Mouse (Mus musculus) brown adipose tissue, adult 24 weeks (tissue): ENCODE data around the gene Lamc1. TPM values are rescaled to one million over a fixed set of nuclear protein-coding genes. Genes with fewer than 3 reads are reported as not detected.

Experiments used
- H3K27ac ChIP-seq: fragments of 200-500 bp; replicated peaks from 2 replicates; pipeline ENCODE4 v1.5.1; 2012; ENCODE audit warnings: low read depth, mild to moderate bottlenecking, low read length
- H3K4me1 ChIP-seq: fragments of 200-500 bp; 2 replicates; pipeline ENCODE4 v1.6.1; 2012; ENCODE audit warnings: low read length, mixed read lengths; ENCODE audit not compliant: control insufficient read depth, insufficient read depth, insufficient read length
- H3K4me3 ChIP-seq: fragments of 200-500 bp; 2 replicates; pipeline ENCODE4 v1.5.1; 2012; ENCODE audit warnings: low read depth, mild to moderate bottlenecking, low read length, moderate library complexity; ENCODE audit not compliant: insufficient read depth
- polyA plus RNA-seq: library from polyadenylated mRNA; stranded (reverse); fragments of >200 nt; gene quantifications from 2 replicates; pipeline ENCODE4 v1.2.4, GENCODE M21; 2012; ENCODE audit not compliant: missing spikeins, insufficient read depth, insufficient read length

The Lamc1 gene
- polyA plus RNA-seq, 1 experiment, result 47.1 TPM

DNA sequence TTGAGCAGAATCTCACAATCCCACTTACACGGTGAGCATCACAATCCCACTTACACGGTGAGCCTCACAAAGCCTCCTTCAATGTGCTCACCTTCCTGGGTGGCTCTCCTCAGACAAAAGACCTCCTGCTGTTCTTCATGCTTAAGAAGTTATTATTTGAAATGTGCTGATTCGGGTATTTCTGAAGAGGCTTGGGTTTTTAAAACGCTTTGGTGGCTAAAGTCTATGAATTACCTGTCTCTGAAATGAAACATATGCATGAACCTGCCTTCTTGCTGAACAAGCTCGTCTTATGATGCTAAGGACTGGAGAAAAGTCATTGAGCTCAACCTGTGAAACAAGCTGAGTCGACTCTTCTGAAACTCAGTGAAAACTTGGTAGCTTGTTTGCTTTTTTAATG is 36.6 kb downstream of the Lamc1 start:
- no peak overlapping the region for H3K27ac ChIP-seq
- H3K4me1 ChIP-seq, result peaks cover 17% of the 10 kb centered on the region
- no peak overlapping the region for H3K4me3 ChIP-seq

DNA sequence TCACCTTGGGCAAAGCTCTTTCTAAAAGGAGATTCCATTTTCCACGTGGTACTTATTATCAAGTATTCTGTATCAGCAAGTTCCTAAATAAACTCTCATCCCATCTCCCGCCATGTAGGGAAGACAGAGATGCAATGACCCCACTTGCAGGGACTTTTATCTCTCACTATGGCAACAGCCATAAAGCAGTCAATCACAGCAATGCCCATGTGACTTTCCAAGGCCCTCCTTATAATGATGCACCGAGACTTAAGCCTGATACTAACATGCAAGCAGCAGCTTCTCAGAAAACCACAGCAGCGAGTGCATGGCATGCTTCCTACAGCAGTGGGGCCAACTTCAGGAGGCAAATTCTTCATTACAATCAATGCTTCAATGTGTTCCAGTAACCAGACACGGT is 39.7 kb downstream of the Lamc1 start:
- H3K4me1 ChIP-seq, result peaks cover 15% of the 10 kb centered on the region
- no peak overlapping the region for H3K27ac ChIP-seq
- no peak overlapping the region for H3K4me3 ChIP-seq

DNA sequence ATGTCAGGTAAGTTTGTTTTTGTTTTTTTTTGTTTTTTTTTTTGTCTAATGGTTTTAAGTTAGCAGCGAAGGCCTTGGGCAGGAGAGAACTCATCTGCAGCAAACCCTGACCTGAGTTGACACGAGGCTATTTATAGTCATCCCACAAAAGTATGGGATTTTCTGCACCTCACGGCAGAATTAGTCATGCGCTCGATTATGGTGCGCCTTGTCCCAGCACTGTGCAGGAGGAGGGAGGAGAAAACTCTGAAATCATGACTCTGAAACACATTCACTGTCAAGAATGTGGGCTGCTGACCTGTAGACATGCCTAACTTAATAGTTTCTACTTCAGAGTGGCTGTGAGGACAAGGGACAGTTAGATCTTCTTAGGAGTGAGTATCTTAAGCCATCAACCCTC is 40.4 kb downstream of the Lamc1 start:
- peaks cover 20% of the 10 kb centered on the region for H3K4me1 ChIP-seq

DNA sequence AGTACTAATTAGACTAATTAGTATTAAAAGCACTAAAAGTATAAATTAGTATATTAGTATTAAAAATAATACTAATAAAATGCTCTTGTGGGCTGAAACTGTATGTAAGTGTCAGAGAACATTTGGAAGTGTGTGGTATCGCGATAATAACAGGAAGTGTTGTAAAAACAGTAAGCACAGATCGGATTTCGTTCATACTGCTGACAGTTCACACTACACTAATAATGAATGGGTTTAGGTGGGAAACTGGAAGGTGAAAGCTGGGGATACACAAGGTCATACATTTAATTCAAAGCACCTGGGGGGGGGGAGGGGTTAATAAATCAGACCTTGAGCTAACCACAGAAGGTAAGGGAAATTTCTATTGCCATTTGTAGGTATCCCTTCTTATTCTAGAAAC is 41.2 kb downstream of the Lamc1 start:
- H3K27ac ChIP-seq, result no peak overlapping the region
- H3K4me1 ChIP-seq, result peaks cover 25% of the 10 kb centered on the region

More for the DNA sequence above, 40.4 kb downstream of the Lamc1 start:
- Histone ChIP-seq H3K4me3 (no peak overlapping the region), H3K27ac (no peak overlapping the region; the same call in 1 of the 2 replicates)

DNA sequence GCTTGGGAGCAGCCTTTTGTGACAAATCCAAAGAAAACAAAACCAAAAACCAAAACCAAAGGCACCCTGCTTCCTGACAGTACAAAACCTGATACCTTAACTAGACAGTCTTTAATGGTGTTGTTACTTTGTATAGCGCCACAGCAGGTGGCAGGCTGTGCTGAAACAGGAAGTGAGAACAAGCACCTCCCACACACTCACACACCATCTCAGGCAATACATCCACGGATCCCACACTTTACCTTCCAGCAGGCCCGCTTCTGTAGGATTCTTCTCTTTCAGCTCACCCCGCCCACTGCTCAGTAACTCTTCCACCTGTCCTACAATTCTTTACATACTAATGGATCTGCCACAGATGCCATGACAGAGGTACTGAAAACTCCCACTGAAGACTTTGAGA is 44.6 kb downstream of the Lamc1 start:
- Histone ChIP-seq H3K4me3 (no peak overlapping the region), H3K4me1 (peaks cover 27% of the 10 kb centered on the region), H3K27ac (no peak overlapping the region)

More for the DNA sequence above, 41.2 kb downstream of the Lamc1 start:
- H3K4me3 ChIP-seq, result no peak overlapping the region

DNA sequence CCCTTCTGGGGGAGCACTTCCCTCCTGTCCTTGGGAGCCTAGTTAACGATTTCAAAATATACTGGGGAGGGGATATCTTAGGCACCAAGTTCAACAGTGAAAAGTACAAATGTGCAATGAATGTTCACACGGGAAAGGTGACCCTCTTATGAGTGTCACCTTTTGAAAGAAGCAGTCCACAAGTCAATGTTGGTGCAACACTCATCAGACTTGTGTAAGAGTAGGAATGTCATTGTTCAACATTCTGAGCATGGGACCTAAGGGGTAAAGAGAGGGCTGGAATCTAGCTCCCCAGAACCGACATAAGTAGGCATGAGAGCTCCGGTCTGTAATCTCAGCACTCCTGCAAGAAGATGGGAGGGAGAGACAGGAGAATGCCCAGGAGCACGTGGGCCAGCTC is 45.1 kb downstream of the Lamc1 start:
- Histone ChIP-seq H3K27ac (no peak overlapping the region), H3K4me1 (peaks cover 28% of the 10 kb centered on the region), H3K4me3 (no peak overlapping the region)

DNA sequence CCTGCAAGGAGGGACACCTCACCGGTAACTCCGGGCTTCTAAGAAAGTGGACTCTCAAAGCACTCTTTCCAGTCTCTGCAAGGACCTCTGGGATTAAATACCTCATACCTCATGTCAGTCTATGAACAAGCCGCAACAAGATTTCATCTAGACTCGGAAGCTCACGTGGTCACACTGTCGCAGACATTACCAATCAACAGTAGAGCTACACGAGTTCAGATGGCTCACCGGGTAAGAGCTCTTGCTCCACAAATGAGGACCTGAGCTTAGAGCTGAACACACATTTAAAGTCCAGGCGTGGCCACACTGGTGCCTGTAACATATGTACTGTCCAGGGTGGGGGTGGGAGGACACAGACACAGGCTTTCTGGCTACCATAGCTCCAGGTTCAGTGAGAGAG is 46.4 kb downstream of the Lamc1 start:
- Histone ChIP-seq H3K27ac (peak overlapping the region; percentile 42), H3K4me3 (no peak overlapping the region), H3K4me1 (peaks cover 23% of the 10 kb centered on the region)

DNA sequence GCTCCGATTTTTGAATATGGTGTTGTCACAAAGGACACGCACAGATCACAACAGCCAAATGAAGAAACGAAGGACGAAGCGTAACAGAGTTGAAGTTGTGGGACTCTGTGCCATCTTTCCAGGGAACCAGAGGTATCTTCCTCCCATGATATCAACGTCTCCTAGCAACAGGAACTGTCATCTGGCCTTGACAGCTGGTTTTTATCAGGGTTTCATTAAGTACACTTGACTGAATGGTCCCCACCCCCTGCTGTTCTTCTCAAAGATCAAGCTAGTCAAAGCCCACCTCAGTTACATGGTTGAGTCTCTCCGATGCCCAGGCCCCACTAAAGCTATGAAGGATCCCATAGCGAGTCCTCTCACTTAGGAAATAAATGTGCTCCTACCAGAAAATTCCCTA is 47.4 kb downstream of the Lamc1 start:
- Histone ChIP-seq H3K4me3 (no peak overlapping the region), H3K4me1 (peaks cover 24% of the 10 kb centered on the region), H3K27ac (no peak overlapping the region)

DNA sequence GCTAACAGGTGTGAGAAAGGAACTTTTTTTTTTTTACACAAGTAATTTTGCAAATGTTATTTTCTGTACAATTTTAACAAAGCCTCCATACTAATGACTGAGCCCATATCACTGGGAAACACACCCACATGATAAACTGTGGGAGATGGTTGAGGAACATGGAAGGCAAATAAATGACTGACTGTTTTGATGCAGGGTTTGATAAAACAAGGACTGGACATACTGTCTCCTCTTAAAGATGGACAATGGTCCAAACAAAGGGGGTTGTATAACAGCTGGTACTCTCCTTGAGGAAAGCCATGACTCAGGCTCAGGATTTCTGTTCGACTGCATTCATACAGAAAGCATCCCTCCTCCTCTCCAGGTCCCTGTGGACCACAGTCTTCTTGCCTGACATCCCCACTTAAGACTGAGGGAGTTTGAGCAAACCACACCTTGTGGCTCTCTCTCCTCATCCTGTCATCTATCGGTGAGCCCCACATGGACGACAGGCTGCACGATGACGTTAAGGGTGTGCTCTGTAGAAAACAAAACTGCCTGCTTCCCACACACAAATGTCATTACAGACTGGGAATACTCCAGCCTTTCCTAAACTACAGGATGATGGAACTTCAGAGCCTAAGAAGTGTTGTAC is 50.1 kb downstream of the Lamc1 start:
- H3K4me1 ChIP-seq, result peaks cover 18% of the 10 kb centered on the region
- H3K27ac ChIP-seq, result no peak overlapping the region; the same call in 1 of the 2 replicates
- no peak overlapping the region for H3K4me3 ChIP-seq

DNA sequence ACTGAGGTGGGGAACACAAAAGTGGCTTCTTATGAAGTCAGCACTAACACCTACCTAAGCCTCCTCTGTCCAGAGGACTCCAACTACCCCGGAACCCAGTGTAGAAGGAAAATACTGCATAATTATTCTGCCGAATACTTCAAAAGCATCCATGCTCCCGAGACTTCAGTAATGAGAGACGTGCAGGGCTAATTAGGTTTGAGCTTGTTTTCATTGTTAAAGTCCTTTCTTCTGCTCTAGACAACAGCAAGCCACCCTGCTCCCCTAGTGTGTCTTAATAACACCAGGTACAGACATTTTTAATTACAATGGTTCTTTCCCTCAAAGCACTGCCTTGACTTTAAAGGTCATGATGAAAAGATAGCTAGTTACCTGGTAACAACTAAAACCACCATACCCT is 51.1 kb downstream of the Lamc1 start:
- Histone ChIP-seq H3K4me3 (no peak overlapping the region), H3K4me1 (peaks cover 15% of the 10 kb centered on the region), H3K27ac (no peak overlapping the region)

DNA sequence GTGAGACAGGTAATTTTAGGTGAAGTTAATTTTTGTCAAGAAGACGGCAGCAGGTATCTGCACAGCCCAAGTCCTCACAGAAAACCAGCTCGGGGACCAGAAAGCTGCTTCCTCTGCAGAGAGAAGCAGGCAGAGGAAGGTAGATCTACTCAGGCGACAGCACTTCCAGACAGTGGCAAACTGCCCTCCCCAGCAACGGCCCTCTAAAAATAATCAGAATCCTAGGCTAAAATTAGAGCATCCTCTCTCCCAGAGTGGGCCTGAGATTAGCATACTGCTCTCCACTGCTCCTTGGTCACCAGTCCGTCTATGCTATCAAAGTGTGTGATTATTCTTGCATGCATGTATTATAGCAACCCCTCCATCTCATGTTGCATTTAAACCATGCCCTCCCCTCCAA is 52.2 kb downstream of the Lamc1 start:
- Histone ChIP-seq H3K4me3 (no peak overlapping the region), H3K4me1 (peaks cover 12% of the 10 kb centered on the region), H3K27ac (no peak overlapping the region)

DNA sequence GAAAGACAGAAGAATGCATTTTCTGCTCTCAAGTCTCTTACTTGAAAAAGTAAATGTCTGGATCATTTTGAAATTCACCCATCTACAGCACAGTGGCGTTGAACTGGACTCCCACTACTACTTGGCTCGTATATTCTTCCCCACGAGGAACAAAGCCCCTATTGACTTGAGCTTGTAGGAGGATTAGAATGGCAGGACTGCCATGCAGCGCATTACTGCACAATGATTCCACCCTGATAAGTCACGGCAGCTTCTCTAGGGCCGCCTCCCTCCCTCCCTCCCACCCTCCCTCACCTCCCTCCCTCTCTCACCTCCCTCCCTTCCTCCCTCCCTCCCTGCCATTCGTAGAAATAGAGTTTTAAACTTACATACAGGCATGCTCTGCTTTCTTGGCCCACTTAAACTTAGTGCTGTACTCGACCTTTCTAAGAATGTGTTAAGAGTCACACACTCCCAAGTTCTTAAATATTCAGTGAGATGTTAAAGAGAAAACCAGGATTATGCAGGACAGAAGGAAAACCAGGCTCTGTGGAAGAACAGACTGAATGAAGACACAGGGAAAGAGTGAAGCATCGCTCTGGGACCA is 54.5 kb downstream of the Lamc1 start:
- Histone ChIP-seq H3K27ac (no peak overlapping the region), H3K4me1 (peaks cover 19% of the 10 kb centered on the region), H3K4me3 (no peak overlapping the region)

DNA sequence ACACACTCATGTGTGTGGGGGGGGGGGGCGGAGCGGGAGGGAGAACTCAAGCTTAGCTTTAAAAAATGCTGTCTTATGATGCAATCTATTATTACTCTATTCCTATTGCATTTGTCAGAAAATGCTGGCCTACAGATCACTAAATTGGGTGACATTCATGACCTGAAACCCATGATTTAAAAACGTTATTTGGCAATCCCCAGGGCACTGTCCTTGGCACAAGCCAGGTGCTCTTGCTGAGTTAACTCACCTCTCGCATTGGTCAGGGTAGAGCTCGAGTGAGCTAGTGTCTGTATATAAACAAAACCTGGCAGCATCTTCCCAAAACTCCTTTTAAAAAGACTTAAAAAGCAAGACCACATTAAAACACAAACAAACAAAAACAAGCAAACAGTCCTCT is 57.1 kb downstream of the Lamc1 start:
- Histone ChIP-seq H3K27ac (peak overlapping the region; percentile 53), H3K4me1 (peaks cover 10% of the 10 kb centered on the region), H3K4me3 (no peak overlapping the region)

DNA sequence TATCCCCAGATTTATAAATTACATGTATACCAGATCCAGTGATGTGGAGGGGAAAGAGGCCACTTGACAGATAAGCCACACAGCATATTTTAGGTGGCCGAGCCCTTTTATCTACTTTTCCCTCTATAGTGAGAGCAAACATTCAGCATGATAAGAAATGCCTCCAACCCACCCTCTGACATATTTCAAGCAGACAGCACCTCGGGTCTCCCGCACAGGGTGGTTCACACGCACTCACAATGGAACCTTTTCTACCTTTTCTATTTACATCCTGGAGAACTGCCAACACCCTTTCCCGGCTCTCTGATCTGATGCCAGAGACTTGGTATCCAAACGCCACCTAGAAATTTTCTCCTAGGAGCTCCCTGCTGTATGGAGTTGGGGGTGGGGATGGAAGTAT is 58.0 kb downstream of the Lamc1 start:
- no peak overlapping the region for H3K27ac ChIP-seq
- H3K4me1 ChIP-seq, result peaks cover 10% of the 10 kb centered on the region; the same call in 1 of the 2 replicates

DNA sequence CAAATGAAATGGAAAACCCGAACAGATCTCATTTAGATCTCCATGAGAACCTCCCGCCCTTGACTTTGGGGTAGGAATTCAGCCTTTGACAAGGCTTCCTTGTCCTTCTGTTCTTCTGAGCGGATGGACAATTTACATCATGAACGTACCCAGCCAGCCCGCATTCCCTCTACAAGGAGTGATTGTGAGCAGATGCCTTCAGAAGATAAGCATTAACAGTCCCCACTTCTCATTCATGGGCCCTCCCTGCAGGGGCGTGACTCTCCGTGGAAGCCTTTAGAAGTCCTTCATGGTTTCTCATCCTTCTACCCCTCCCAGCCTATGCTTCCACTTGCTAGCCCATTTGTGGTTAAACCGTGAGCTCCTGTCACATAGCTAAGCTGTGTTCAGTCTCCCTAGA is 58.9 kb downstream of the Lamc1 start:
- Histone ChIP-seq H3K4me3 (no peak overlapping the region), H3K4me1 (peaks cover 15% of the 10 kb centered on the region), H3K27ac (no peak overlapping the region)

More for the DNA sequence above, 58.0 kb downstream of the Lamc1 start:
- no peak overlapping the region for H3K4me3 ChIP-seq

DNA sequence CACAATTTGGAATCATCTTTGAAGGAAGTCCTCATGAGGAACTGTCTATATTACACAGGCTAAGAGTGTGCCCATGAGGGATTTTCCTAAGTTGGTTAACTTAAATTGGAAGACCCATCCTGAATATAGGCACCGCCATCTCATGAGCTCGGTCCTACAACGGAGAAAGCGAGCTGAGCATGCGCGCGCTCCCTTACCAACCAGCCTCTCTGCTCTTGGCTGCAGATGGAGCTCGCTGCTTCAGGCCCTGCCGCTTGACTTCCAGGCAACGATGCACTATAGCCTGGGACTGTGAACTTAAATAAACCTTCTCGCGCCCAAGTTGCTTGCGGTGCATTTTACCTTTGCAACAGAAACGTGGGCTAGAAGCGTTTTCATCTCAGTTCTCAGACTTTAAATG is 61.8 kb downstream of the Lamc1 start:
- peaks cover 25% of the 10 kb centered on the region for H3K4me1 ChIP-seq
- no peak overlapping the region for H3K27ac ChIP-seq
- H3K4me3 ChIP-seq, result no peak overlapping the region
